8 mouse cellular contexts compared by ENCODE assay signal in the genomic region with DNA sequence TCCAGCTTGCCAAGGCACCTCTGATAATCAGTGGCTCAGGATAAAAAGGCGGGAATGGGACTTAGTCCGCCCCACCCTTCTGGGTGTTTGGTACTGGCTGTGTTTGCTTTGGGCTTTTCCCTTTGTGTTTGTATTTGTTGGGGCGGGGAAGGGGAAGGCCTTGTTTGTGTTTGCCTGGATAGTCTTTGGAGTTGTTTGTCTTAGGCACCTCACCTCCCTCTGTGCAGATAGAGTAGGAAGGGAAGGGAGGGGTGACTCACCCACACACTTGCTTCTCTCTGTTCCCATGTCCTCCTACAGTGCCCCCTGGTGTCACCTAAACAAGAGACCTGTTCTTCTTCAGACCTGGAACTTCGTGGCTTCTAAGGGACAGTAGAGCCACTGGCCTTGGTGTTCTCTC. TPM values are rescaled to one million over a fixed set of nuclear protein-coding genes. Genes with fewer than 3 reads are reported as not detected.
DNase-seq lines count a peak whose midpoint lies in the region; ATAC-seq and TF ChIP-seq lines count a peak whose summit lies in the region.

No protein-coding gene starts in this region.

- no peaks in the 10 kb centered on the region for H3K4me1 ChIP-seq in spleen, adult 2 months (ENCODE audit: control insufficient read depth, insufficient read depth, insufficient read length)
- no peaks in the 10 kb centered on the region for H3K4me1 ChIP-seq in bone marrow, adult 2 months (ENCODE audit: control insufficient read depth, insufficient read depth, low read length)
- peaks cover 8% of the 10 kb centered on the region for H3K4me1 ChIP-seq in forebrain, embryonic 15.5 days

- no peak overlapping the region for H3K27ac ChIP-seq in spleen, adult 2 months (ENCODE audit: insufficient read depth, low read length)
- no peak overlapping the region for H3K27ac ChIP-seq in bone marrow, adult 2 months (ENCODE audit: control insufficient read depth, insufficient read depth, low read depth, low read length, poor library complexity)
- no peak overlapping the region for H3K27ac ChIP-seq in forebrain, embryonic 15.5 days (replicated peaks)

- H3K36me3 ChIP-seq in spleen, adult 2 months (ENCODE audit: control insufficient read depth, insufficient read depth, low read length), result no peaks in the 10 kb centered on the region
- H3K36me3 ChIP-seq in forebrain, embryonic 15.5 days, result no peaks in the 10 kb centered on the region

- no peak for ATAC-seq in forebrain, embryonic 15.5 days (replicated peaks)

- H3K9ac ChIP-seq in forebrain, embryonic 15.5 days (replicated peaks), result no peak overlapping the region

- no peak for TF ChIP-seq POLR2A in spleen, adult 2 months (IDR thresholded peaks at IDR 0.05; ENCODE audit: low read depth, low read length)
- no peak for TF ChIP-seq POLR2A in bone marrow, adult 2 months (IDR thresholded peaks at IDR 0.05; ENCODE audit: borderline replicate concordance, control insufficient read depth, low read depth, low read length)

- no peak overlapping the region for H3K4me3 ChIP-seq in spleen, adult 2 months (ENCODE audit: extremely low read depth, insufficient read depth, insufficient read length)
- no peak overlapping the region for H3K4me3 ChIP-seq in bone marrow, adult 2 months (replicated peaks; ENCODE audit: control insufficient read depth, low read depth, low read length)
- H3K4me3 ChIP-seq in forebrain, embryonic 15.5 days, result no peak overlapping the region

- no peak overlapping the region for H3K4me2 ChIP-seq in forebrain, embryonic 15.5 days (replicated peaks)

- no peaks in the 10 kb centered on the region for H3K27me3 ChIP-seq in spleen, adult 2 months (ENCODE audit: control insufficient read depth, insufficient read depth, low read length)
- no peaks in the 10 kb centered on the region for H3K27me3 ChIP-seq in forebrain, embryonic 15.5 days

- DNase-seq in spleen, adult 2 months (ENCODE audit: low read depth in 1 of 2, low spot score in 2 of 2), result peak; percentile 17 to 44
- DNase-seq in spleen, adult 12 weeks (ENCODE audit: low spot score), result no peak
- peak; percentile 47 to 59 for DNase-seq in kidney, postnatal 4 days
- peak; percentile 27 for DNase-seq in retina, postnatal 7 days (ENCODE audit: low read depth, low spot score)
- no peak for DNase-seq in c-Kit-positive CD71-positive TER-119-positive erythroid progenitor cells, embryonic 14.5 days (ENCODE audit: low spot score)
- no peak for DNase-seq in left cerebral cortex, adult 8-10 months (ENCODE audit: low spot score in 2 of 2)

- no peaks in the 10 kb centered on the region for H3K9me3 ChIP-seq in forebrain, embryonic 15.5 days

- WGBS in spleen, adult 2 months, result 70% methylated on average over 4 of the region's 4 CpGs
- 59% methylated on average over 4 of the region's 4 CpGs for WGBS in bone marrow, adult 2 months
- WGBS in forebrain, embryonic 15.5 days, result 51% methylated on average over 4 of the region's 4 CpGs

- TF ChIP-seq CTCF in spleen, adult 2 months (IDR thresholded peaks at IDR 0.05; ENCODE audit: extremely low read depth, insufficient read depth, insufficient read length, insufficient replicate concordance), result no peak
- TF ChIP-seq CTCF in bone marrow, adult 2 months (IDR thresholded peaks at IDR 0.05; ENCODE audit: control insufficient read depth, insufficient read depth, low read length), result 0 out of 2 replicates have a peak, but pooled peaks have one; percentile 28

RNA-seq across cellular contexts. Expression of gene Hs3st3b1, which starts 35.1 kb away (rescaled TPM):
- 9.6 and 15.5 TPM in 2 replicates for polyA plus RNA-seq in spleen, adult 2 months (2012; rRNA removed)
- 0.30 and 0.40 TPM in 2 replicates for polyA plus RNA-seq in bone marrow, adult 2 months (2011; ENCODE audit: insufficient read depth, insufficient read length, low replicate concordance, missing spikeins)
- 4.3 and 4.4 TPM in 2 replicates for polyA plus RNA-seq in forebrain, embryonic 15.5 days (2015; fragmentation: Nextera tagmentation; extraction: Ambion mirVana)
- total RNA-seq in left cerebral cortex, adult 8-10 months (2022), result 1 to 10 TPM; 1.7 to 2.2 (median 1.8) TPM

Comparison
In these comparisons a context has a peak if more than half of its experiments do, and no peak if none do; other contexts are left out.
1. DNase-seq: peak in spleen, adult 2 months (2 of 2), kidney, postnatal 4 days (2 of 2) and retina, postnatal 7 days (single experiment); none in spleen, adult 12 weeks (single experiment), c-Kit-positive CD71-positive TER-119-positive erythroid progenitor cells, embryonic 14.5 days (single experiment) and left cerebral cortex, adult 8-10 months (0 of 2).